Mouse (Mus musculus) urinary bladder, postnatal 36 days (tissue): Measurements from ENCODE around the gene Tesc.

ENCODE experiments used
- DNase-seq, 2 experiments: peaks; one replicate each; pipeline ENCODE4 v3.0.0; 2022; ENCODE audit warnings: low spot score in 2 of 2, mixed read lengths in 1 of 2

The Tesc gene

DNA sequence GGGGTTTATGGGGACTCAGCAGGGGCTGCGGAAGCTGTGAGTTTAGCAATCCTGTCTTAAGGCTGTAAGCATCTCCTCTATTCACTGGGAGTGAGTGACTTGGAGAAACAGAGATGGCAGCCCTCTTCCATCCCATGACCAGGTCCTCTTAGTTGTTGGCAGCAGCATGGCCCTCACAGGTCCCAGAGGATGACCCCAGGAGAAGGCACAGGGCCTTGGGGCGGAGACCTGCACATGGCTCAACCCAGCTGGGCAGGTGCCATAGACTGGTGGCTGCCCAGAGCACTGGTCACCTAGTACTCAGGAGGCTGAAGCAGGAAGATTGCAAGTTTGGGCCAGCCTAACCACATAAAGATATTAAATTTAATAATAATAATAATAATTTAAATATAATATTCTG, 11.9 kb upstream of the Tesc start:
- no peak for DNase-seq

DNA sequence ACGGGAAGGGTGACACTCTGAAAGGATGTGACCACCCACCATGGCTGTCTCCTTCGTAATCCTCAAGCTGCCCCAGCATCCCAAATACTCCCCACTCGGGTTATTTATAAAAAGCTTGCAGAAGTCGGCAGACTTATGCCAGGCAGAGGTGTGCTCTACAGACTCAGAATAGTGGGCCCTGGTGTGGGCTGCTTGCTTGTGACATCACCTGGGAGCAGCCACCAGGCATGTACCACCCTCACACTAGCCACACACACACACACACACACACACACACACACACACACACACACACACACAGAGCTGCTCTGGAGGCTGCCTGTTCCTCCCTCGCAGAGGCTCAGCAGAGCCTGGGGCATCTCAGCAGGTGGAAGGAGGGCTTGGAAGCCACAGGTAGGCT, 10.0 kb upstream of the Tesc start:
- DNase-seq = no peak

DNA sequence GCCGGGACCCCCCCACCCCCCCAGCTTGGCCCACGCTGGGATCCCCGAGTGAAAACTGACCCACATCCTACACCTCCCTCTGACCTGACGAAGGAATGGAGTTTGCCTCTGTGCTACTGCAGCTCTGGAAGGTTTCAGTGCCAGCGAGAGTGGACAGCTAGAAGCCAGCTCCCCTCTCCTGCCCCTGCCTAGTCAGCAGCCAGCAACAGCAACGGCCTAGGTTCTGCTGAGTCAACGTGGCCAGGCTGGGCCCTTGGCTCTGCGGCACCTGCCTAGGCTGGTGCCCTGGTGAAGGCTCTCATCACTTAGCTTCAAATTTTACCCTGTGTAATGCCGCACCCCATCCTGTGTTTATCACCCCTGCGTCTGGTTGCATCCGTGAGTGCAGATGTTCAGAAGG, 7.6 kb upstream of the Tesc start:
- no peak for DNase-seq

DNA sequence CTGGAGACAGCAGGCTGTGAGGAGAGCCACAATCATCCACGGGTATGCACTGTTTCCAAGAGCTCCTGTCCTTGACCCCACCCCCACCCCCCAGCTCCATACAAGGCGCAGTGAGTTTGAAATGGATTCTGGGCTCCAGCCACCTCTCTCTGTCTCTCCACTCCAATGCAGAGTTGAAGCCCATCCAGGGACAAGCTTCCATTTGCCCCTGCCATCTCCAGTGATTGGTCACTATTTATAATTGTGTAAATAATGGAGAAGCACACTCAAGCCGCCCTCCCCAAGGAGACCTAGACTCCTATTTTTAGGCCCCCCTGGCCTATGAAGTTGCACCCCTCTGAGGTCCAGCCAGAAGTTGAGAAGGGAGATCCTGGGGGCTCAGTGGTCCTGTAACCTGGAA, 4.5 kb upstream of the Tesc start:
- DNase-seq = no peak

DNA sequence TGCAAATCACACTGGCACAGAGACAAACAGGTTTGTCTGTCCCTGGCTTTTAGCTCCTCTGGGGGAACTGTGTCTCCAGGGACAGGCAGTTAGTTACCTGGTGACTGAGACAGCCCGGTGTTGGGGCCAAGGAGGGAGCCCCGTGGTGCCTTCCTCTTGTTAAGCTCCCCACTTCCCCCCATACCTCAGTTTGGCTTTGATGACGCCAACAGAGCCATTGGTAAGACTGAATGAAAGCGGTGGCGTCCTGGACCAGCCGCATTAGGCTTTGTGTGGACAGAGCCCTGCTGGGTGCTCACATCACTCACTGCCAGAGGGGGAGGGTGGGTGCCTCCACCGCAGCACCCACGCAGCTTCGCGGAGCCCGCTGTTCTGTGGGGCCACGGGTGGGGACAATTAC, 1.7 kb upstream of the Tesc start:
- DNase-seq = no peak

DNA sequence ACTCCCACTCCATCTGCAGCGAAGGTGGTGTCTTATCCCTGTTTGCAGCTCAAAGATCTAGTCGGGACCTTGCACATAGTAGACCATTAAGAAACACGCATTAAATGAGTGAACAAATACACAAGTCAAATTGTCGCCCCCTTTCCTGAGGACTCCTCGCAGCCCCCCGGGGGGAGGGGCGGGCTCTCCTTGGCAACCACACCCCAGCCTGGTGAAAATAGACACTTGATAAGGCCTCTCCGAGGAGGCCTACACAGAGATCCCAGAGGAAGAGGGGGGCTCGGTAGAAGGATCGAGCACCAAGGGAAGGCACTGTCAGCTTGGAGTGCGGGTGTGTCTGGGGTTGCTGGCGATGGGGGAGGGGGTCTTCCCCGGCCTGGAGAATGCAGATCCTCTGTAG, 1.2 kb upstream of the Tesc start:
- DNase-seq = no peak

DNA sequence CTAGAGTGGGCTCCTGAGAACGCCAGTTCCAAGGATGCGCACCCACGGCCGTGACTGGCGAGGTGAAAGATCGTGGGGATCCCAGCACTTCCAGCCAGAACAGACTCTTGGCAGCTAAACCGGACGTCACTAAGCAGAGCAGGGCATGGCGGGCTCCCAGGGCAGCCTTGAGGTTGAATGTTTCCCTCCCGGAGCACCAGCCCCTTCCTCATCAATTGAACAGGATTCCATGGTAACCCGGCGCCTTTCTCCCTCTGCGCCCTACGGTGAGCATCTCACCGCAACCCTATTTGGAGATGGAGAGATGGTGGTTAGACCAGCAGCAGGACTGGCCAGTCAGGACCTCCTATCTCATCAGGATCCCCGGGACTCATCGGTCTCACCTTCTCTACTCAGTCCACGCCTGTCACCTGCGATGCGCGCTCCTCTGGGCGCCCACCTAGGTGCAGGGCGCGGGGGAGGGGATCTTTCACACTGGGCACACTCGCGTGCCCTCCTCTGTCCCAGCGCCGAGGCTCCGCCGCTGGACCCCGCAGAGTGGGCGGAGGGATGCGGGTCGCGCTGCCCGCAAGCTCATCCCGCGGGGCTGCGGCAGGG, 344 bp upstream of the Tesc start:
- no peak for DNase-seq

DNA sequence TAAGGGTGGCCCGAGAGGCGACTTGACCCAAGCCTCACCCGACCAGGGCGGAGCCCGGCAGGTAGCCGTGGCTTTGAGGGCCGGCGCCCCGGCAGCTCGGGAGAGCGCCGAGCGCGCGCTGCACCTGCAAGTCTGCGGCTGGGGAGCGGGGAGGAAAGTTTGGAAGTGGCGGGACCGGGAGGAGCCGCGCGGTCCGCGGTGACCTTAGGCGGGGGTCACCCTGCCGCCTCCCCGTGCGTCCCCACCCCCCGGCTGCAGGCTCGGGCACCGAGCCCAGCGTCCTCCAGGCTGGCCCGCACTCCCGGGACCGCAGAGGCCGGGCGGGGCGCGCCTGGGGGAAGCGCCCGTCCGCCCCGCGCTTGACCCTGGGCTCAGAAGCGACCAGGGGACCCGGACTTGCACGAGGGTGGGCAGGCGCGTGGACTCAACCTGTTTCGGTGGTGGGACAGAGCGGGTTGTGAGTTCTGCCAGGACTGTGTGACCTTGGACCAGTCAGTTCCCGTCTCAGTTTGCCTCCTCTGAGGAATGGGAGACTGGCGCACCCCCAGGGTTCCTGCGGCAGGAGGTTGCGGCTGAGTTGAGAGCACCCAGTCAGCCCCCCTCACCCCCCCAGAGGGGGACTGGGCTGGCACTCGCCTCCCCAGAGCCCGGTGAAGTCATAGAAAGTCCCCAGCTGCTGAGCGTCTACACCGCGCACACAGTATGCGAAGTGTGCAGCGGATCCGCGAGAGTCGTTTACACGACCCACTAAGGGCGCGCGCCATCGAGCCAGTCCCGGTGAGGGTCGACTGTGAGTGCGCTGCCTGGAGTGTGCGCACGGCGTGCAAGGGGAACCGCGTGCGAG, 870 bp downstream of the Tesc start:
- DNase-seq = no peak

DNA sequence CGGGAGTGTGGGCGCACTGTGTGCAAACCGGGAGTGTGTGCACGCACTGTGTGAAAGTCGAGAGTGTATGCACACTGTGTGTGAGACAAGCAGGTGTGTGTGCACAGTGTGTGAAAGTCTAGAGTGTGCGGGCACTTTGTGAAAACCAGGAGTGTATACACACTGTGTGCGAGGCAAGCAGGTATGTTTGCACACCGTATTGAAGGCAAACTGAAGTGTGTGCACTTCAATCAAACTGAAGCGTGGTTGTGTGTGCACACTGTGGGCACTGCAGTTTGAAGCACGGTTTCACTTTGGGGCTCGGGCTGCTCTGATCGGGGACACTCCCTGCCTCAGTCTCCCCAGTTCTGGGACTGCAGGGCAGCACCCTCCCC, 1.5 kb downstream of the Tesc start:
- no peak for DNase-seq

DNA sequence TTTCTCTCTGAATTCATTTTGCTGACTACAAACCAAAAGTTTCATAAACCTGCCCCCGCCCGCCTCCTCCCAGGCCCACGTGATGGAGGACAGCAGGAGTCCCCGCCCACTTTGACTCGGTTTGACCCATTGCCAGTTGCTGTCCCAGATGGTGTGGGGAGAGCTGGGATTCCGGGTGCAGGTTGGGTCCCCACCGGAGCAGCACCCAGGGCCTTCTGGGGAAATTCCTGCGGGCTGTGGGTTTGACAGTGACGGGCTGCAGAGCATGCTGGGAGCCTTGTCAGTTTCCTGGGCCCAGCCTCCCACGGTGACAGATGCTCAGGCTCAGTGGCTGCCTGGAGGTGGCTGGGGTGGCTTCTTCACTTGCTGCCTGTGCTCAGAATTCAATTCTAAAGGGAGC, 1.9 kb downstream of the Tesc start:
- DNase-seq = no peak

DNA sequence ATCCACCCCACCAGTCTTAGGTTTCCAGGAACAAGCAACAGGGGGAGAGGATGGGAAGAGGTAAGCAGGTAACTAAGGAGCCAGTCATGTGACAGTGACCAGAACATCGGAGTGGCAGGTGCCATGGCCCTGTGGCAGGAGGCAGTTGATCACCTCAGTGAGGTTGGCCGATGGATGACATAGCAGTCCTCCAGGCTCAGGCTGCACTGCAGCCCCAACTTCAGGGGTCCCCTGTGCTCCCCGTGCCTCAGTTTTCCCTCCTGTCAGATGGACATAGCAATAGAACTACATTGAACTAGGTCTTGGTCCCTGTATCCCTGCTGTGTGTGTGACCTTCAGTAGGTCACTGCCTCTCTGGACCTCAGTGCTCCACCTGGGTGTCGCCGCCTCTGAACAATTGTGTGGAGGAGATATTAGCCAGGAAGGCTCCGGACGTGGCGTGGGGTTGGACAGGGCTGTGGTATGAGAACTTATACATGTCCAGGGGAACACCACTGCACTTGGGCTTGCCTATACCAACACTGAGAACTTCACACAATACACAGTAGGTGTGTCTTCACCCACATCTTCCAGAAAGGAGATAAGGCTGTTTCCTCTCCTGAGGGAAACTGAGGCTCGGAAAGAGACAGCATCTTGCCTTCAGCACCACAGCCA, 2.6 kb downstream of the Tesc start:
- DNase-seq = no peak

DNA sequence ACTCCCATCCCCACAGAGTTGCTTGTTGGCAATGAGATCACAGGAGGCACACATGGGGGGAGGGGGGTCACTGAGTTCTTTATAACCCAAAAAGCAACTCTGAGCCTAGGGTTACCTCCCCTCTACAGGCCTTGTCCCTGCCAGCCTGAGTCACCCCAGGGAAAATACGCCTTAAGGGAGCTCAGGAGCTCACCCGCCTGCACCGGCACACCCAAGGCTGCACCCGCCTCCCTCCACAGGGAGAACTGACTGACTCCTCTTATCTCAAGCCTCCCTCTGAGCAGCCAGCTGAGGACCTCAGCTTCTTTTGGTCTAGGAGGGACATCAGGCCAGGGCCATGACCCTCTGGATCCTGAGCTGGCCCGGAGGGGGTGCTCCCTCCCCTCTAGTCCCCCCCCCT, 3.5 kb downstream of the Tesc start:
- no peak for DNase-seq

DNA sequence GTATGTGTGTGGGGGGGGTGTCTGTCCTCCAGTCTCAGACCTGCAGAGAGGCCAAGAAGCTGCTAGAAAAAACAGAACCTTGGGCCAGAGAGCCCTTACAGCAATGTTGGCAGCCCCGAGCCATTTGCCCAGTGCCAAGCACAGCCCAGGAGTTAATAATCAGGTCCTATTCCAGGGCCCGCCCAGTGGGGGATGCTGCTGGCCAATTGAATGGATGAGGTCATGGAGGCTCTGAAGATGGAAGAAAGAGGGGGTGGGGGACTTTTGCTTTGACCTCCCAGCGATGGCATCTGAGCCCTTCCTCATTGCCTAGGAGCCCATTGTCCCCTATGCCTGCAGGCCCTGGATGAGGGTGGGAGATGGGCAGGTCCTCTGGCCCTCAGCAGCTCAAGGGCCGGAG, 4.0 kb downstream of the Tesc start:
- no peak for DNase-seq

DNA sequence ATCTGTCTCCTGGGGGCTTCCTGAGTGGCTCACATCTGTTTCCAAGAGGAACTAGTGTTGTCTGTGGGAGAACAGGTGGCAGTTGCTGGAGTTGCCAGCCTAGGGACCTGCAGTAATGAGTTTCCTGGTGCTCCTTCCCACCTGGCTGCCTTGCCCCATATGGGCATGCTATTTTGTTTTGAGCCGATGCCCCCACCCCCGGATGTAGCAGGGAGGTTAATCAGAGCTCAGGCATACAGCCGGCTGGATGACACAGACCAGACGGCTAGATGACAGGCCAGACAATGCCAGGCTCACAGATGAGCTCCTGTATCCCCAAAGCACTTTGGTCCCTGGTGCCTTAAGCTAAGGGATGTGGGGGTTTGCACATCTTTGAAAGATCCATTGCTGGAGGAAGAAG, 5.8 kb downstream of the Tesc start:
- DNase-seq = no peak

DNA sequence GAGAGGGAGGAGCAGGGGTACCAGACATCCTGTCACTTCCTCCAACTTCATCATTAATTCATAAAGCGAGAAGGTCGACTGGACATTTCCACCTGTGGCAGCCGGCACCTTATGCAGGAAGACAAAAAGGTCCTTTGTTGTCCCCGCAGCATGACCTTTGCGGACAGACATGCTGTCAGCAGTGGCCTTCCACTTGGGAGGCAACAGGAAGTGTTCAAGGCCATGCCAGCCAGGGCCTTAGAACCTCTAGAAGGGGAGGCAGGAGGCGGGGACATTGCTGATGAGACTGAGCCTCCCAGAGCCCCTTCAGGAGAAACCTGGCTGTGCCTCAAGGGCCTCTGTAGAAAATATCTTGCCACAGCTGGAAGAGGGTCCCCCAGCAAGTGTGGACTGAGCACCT, 6.2 kb downstream of the Tesc start:
- no peak for DNase-seq

DNA sequence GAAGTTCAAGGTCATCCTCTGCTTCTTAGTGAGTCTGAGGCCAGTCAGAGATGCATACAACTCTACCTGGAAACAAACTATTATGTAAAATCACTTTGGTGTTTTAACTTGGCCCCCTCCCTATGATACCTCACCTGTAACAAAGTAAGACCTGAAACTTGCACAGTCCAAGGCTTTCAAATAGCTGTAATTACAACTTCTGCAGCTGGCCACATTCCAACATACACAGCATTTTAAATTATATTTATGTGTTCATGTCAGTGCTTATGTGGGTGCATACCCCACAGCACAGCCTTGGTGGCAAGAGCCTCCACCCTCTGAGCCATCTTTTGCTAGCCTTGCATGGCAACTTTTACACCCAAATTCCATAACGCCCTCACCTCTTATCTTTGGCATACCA, 7.1 kb downstream of the Tesc start:
- no peak for DNase-seq

DNA sequence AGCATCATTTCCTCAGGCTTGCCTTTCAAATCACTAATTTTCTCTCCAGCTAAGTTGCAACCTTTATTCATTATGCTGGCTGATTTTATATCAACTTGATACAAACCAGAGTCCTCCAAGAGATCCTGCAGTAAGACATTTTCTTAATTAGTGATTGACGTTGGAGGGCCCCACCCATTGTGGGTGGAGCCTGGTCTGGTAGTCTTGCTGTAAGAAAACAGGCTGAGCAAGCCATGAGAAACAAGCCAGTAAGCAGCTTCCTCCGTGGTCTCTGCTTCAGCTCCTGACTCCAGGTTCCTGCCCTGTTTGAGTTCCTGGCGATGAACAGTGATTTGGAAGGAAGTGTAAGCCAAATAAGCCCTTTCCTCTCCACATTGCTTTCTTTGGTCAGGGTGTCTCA, 8.2 kb downstream of the Tesc start:
- no peak for DNase-seq

DNA sequence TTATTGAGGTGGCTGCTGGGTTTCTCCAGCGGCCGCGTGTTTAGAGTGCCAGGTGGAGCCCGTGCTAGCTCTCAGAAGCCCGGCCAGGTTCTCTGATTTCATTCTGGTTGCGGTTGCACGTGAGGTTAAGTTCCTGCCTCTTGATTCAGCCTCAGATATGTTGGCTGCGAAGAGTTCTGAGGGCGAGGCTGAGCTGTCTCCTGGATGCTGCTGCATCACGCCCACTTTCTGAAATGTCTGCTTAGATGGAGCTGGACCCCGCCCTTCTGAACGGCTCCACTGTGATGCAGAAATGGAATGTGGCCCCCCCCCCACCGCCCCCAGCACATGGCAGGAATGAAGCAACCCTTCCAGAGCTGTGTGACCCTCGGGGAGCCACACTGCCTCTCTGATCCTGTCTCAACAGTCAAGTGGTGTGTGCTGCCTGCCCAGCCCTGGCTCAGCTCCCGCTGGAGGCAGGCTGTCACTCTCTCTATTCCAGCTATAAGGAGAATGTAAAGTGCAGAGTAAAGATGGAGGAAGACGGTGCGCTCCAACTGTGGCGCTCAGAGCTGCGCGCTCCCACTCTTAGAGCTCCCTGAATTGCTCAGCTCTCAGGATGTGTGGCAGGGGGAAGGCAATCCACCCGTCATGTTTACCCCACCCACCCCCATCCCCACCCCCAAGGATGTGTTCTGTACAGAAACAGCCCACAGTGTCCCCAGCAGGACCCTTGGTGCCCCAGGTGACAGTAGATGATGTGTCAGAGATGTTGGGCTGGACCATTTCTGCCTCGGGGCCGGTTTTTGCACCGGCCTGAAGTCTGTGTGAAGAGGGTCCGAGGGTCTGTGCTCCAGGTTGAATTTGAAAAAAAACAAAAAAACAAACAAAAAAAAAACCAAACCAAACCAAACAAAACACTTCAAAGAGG, 9.6 kb downstream of the Tesc start:
- no peak for DNase-seq

DNA sequence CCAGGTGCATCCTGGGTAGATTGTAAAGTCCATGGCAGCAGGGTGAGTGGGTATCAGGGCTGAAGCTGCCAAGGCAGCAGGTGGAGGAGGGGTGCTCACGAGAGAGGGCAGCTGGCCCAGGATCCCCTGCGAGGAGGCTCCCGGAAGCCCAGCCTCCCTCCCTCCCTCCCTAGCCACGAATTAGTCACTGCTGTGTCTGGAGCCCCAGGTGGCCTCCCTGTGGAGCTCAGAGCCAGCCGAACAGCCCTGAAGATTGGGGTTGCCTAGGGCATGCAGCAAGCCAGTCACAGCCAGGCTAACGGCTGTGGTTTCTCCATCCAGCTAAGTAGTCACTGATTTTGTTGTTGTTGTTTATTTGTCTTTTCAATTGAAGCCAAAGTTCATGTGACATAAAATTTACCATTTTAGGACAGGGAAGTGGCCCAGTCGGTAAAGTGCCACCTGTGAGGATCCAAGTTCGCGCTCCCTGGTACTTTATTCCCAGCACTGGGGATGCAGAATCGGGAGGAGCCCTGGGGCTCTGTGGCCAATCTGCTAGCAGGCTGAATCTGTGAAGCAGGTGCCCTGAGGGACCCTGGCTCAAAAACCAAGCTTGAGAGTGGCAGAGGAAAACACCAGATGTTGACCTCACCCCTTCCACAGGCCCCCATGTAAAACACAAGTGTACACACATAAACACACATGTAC, 10.4 kb downstream of the Tesc start:
- DNase-seq = no peak

DNA sequence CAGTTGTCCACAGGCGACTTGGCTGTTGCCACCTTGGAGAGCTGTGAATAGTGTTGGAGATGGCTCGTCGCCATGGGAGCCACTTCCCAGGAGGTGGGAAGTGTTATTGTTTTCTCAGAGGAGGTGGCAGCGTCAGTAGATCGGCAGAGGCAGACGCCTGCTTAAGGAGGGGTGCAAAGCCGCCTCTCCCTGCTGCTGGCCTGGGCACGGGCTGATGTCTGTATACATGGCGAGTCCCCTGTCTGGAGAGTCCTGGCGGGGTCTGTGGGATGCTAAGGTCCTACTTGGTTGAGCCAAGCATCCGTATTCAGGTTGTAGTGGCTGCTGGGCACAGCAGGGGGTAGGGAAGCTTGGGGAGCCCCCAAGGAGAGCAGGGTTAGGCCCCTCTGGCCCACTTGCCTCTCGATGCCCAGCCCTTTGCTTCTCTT, 11.7 kb downstream of the Tesc start:
- DNase-seq = no peak

DNA sequence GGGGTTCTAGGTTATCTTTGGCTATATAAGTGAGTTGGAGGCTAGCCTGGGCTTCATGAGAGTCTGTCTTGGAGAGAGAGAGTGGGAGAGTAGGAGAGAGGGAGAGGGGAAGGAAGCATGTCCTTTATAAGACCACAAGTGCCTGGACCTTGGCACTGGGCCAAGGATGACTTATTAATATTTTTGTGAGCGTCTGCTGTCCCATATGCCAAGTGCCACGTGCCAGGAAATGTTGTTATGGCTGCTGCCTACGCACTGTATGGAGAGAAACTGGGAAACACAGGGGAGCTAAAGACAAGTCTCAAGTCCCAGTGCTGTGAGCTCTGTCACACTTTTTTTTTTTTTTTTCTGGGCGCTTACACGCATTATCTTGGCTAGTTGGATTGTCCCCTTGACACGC, 15.1 kb downstream of the Tesc start:
- DNase-seq = no peak

DNA sequence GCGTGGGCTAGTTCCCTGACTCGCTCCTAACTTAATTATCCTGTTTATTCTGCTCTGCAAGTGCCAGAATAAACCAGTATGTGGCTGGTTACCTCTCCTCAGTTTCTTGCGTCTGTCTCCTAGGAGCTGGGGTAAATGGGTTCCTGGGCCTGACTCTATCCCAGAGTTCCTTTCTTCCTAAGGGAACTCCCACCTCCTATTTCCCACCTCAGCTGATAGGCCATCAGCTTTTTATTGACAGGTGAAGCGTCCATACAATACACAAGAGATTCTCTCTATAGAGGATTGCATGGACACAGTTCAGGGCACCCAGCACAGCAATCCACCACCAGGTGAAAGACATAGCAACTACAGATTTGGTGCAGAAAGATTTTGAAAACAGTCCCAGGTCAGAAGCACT, 16.2 kb downstream of the Tesc start:
- DNase-seq = no peak
